Mouse (Mus musculus) kidney, adult 2 months (tissue): ENCODE measurements at regions not wholly inside any gene's neighbourhood (a gene's known extent, or its start where the extent isn't known, plus 50 kb on each side); places are given as distances from the start of the nearest gene placed in this dataset.

Experiments
- CTCF ChIP-seq: fragments of 200-500 bp; conservative IDR thresholded peaks from 2 replicates; pipeline ENCODE4 v1.5.1; 2011; ENCODE audit warnings: low read depth, mild to moderate bottlenecking, control low read depth, low read length, moderate library complexity, mixed read lengths; ENCODE audit not compliant: insufficient read depth, insufficient read length
- POLR2A ChIP-seq: fragments of 200-500 bp; IDR thresholded peaks from one replicate; pipeline ENCODE4 v1.6.1; 2011; ENCODE audit warnings: low read depth, low read length, control low read depth

- TF ChIP-seq CTCF (no peak), POLR2A (no peak)
Measured at GRCm38 (mm10) chr10:117947911-117948310, 102.1 kb upstream of the Rap1b start.
